Mouse (Mus musculus) lung, adult 2 months (tissue): ENCODE measurements around the gene Tifa.

Experiments
- CTCF ChIP-seq: fragments of 200-500 bp; IDR thresholded peaks from 2 replicates; pipeline ENCODE4 v1.5.1; 2011; ENCODE audit warnings: mild to moderate bottlenecking, low read length, control low read depth; ENCODE audit not compliant: insufficient read depth
- POLR2A ChIP-seq: fragments of 200-500 bp; IDR thresholded peaks from 2 replicates; pipeline ENCODE4 v1.6.1; 2011; ENCODE audit warnings: low read depth, mild to moderate bottlenecking, control low read depth, low read length, borderline replicate concordance; ENCODE audit errors: extremely low read depth

DNA sequence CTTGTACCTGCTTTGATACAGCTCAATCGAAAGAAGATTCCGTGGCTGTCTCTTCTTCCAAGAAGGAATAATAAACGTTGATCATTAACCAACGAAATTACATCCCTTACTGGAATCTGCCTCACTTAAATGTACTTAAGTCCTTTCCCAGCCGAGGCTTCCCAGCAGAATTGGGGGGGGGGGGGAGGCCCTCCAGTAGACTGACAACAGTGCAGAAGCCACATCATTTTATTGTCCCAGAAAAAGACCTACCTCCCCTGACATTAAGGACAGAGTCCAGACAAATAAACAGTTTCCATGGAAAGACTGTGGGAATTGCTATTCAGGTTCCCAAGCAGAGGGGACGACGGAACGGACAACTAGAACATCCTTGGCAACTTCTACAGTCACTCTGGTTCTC is 686 bp upstream of the Tifa start:
- TF ChIP-seq CTCF (no peak), POLR2A (no peak)
